Mouse (Mus musculus) testis, adult 2 months (tissue): ENCODE results near the gene Cend1.

Experiments used
- CTCF ChIP-seq: fragments of 200-500 bp; IDR thresholded peaks from 2 replicates; pipeline ENCODE4 v1.5.1; 2012; ENCODE audit warnings: low read depth, mild to moderate bottlenecking, inconsistent platforms, low read length, moderate library complexity; ENCODE audit not compliant: control insufficient read depth, insufficient read depth, insufficient replicate concordance
- POLR2A ChIP-seq: fragments of 200-500 bp; IDR thresholded peaks from 2 replicates; pipeline ENCODE4 v1.6.1; 2012; ENCODE audit warnings: low read depth, mild to moderate bottlenecking, inconsistent platforms, low read length, moderate library complexity; ENCODE audit not compliant: control insufficient read depth

DNA sequence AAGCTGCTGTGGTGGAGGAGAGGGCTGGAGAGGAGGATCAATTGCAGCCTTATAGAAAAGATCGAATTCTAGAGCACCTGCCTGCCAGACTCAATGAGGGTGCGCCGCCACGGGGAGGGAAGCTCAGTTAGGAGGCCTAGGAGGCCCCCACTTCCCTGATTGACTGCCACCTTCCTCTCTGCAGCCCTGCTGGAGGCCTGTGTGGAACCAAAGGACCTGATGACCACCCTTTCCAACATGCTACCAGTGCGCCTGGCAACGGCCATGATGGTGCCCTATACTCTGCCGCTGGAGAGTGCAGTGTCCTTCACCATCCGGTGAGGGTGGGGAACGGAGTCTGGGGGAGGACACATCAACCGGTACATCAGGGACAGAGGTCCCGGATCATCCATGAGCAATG is 29.4 kb upstream of the Cend1 start:
- TF ChIP-seq CTCF (no peak), POLR2A (no peak)
